Comparison of ENCODE assay signal across 24 mouse cellular contexts in the genomic region with DNA sequence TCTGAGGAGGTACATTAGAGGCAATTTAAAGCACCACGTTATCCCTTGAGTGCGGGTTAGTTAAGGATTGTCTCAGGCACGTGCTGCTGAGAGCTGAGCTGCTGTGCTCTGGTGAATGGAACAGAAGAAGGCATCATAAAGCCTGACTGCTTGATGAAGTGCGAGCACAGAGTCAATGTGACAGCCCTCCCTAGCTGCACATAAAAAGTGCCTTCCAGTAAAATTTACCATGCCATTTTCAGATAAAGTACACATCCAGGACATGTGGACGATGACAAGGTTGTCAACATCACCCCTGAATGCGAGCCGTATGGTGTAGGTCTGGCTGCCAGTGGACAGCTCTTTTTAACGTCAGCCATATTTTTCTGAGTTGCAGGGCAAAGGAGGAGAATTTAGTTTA. TPM values are rescaled to one million over a fixed set of nuclear protein-coding genes. Genes with fewer than 3 reads are reported as not detected.
DNase-seq lines count a peak whose midpoint lies in the region; ATAC-seq lines count a peak whose summit lies in the region.
"Had no signal": no experiment of that assay in that cellular context is flagged by ENCODE, and none has a peak within 500 bp of the region (broad histone marks: within the 10 kb centered on the region; RNA-seq: fewer than 3 reads in every experiment).

No protein-coding gene starts in this region.

- H3K27ac ChIP-seq in heart, embryonic 11.5 days (ENCODE audit: low read depth, low read length) = no peak overlapping the region
- H3K27ac ChIP-seq in lung, embryonic 15.5 days = peak overlapping the region; percentile 46; the same call in 1 of the 2 replicates
- H3K27ac ChIP-seq in limb, embryonic 12.5 days = peak overlapping the region; percentile 78
- H3K27ac ChIP-seq: embryonic facial prominence, embryonic 10.5 days; heart, embryonic 15.5 days; layer of hippocampus, adult 2 months; liver, embryonic 14.5 days had no signal

- H3K4me2 ChIP-seq in heart, embryonic 11.5 days = no peak overlapping the region
- H3K4me2 ChIP-seq in lung, embryonic 15.5 days = 0 out of 2 replicates have a peak overlapping the region, but pooled peaks have one; percentile 11
- H3K4me2 ChIP-seq in limb, embryonic 12.5 days = peak overlapping the region; percentile 15; the same call in 1 of the 2 replicates
- H3K4me2 ChIP-seq: heart, embryonic 15.5 days had no signal

- DNase-seq in heart, adult 9 months (ENCODE audit: low spot score in 2 of 2) = no peak
- no peak for DNase-seq in lung, postnatal 25 days (ENCODE audit: low spot score)
- DNase-seq in yolk sac, embryonic 10.5 days (ENCODE audit: low spot score) = peak; percentile 9
- DNase-seq in left cerebral cortex, postnatal 25 days (ENCODE audit: low spot score in 2 of 2) = no peak
- DNase-seq: adrenal gland, postnatal 25 days; cerebellum, adult 11 months; cerebellum, postnatal 14 days; gastrocnemius, postnatal 10 days; heart, adult 18-20 months; heart, postnatal 4 days; kidney, postnatal 14 days; layer of hippocampus, postnatal 36 days; lung, postnatal 36 days; thymus, postnatal 25 days had no signal

- H3K27me3 ChIP-seq in heart, embryonic 11.5 days (ENCODE audit: control insufficient read depth, insufficient read depth, low read length) = no peaks in the 10 kb centered on the region
- no peaks in the 10 kb centered on the region for H3K27me3 ChIP-seq in lung, embryonic 15.5 days
- peaks cover 5% of the 10 kb centered on the region; the same call in 1 of the 2 replicates for H3K27me3 ChIP-seq in limb, embryonic 12.5 days
- H3K27me3 ChIP-seq: heart, embryonic 15.5 days had no signal

- no peaks in the 10 kb centered on the region for H3K4me1 ChIP-seq in heart, embryonic 11.5 days (ENCODE audit: control insufficient read depth, insufficient read depth, low read length)
- peaks cover 18% of the 10 kb centered on the region for H3K4me1 ChIP-seq in lung, embryonic 15.5 days
- H3K4me1 ChIP-seq in limb, embryonic 12.5 days (replicated peaks) = peaks cover 23% of the 10 kb centered on the region
- H3K4me1 ChIP-seq: heart, embryonic 15.5 days had no signal

- H3K9ac ChIP-seq in heart, embryonic 11.5 days (ENCODE audit: low read depth, low read length) = no peak overlapping the region
- H3K9ac ChIP-seq in lung, embryonic 15.5 days = no peak overlapping the region
- H3K9ac ChIP-seq in limb, embryonic 12.5 days (replicated peaks) = no peak overlapping the region
- H3K9ac ChIP-seq: heart, embryonic 15.5 days; liver, embryonic 14.5 days had no signal

- no peak overlapping the region for H3K4me3 ChIP-seq in heart, embryonic 11.5 days (ENCODE audit: low read depth, low read length)
- no peak overlapping the region for H3K4me3 ChIP-seq in lung, embryonic 15.5 days
- no peak overlapping the region for H3K4me3 ChIP-seq in limb, embryonic 12.5 days (replicated peaks)
- H3K4me3 ChIP-seq: embryonic facial prominence, embryonic 10.5 days; heart, embryonic 15.5 days; layer of hippocampus, adult 2 months had no signal

- ATAC-seq in heart, embryonic 11.5 days (replicated peaks; ENCODE audit: insufficient number of reproducible peaks, low FRiP score, low TSS enrichment) = 0 out of 2 replicates have a peak, but pooled peaks have one; percentile 18
- peak; percentile 78; the same call in 1 of the 2 replicates for ATAC-seq in lung, embryonic 15.5 days (ENCODE audit: borderline replicate concordance, extremely low read depth, low FRiP score, low TSS enrichment)
- peak; percentile 85 for ATAC-seq in limb, embryonic 12.5 days (ENCODE audit: insufficient number of reproducible peaks, insufficient read depth, low FRiP score, low TSS enrichment, low read depth)
- ATAC-seq: activated CD4-positive, CD25-positive, alpha-beta regulatory T cell, adult 4 months had no signal

- 50% methylated on average over 8 of the region's 8 CpGs for WGBS in heart, embryonic 11.5 days (ENCODE audit: insufficient replicate concordance)
- WGBS in lung, embryonic 15.5 days = 13% methylated on average over 8 of the region's 8 CpGs
- WGBS in limb, embryonic 12.5 days = 14% methylated on average over 8 of the region's 8 CpGs

- no peaks in the 10 kb centered on the region for H3K36me3 ChIP-seq in heart, embryonic 11.5 days (ENCODE audit: control insufficient read depth, insufficient read depth, low read length)
- no peaks in the 10 kb centered on the region for H3K36me3 ChIP-seq in lung, embryonic 15.5 days
- no peaks in the 10 kb centered on the region for H3K36me3 ChIP-seq in limb, embryonic 12.5 days
- H3K36me3 ChIP-seq: embryonic facial prominence, embryonic 10.5 days; G1E; heart, embryonic 15.5 days had no signal

- intact Hi-C loops in left cerebral cortex, postnatal 25 days (cut with DNase I) = no loop called here

- H3K9me3 ChIP-seq in heart, embryonic 11.5 days (replicated peaks; ENCODE audit: control insufficient read depth, low read length) = no peaks in the 10 kb centered on the region
- no peaks in the 10 kb centered on the region for H3K9me3 ChIP-seq in lung, embryonic 15.5 days
- no peaks in the 10 kb centered on the region for H3K9me3 ChIP-seq in limb, embryonic 12.5 days
- H3K9me3 ChIP-seq: embryonic facial prominence, embryonic 10.5 days; G1E; heart, embryonic 15.5 days had no signal

RNA-seq across cellular contexts. Expression of a gene that starts 35.6 kb away (rescaled TPM):
- polyA plus RNA-seq in heart, embryonic 11.5 days (2014; fragmentation: Nextera tagmentation; extraction: Ambion mirVana) = 1.6 and 2.0 TPM in 2 replicates
- polyA plus RNA-seq in lung, embryonic 15.5 days (2015; fragmentation: Nextera tagmentation; extraction: Ambion mirVana) = 8.6 and 10.2 TPM in 2 replicates
- polyA plus RNA-seq in limb, embryonic 12.5 days (2016; fragmentation: Nextera tagmentation; extraction: Ambion mirVana) = 13.7 and 14.3 TPM in 2 replicates
- total RNA-seq in left cerebral cortex, postnatal 25 days (2021) = 10 to 100 TPM; 30.1 to 33.7 TPM
- total RNA-seq: megakaryocyte-erythroid progenitor cell, adult 5-6 weeks had no signal
- polyA plus RNA-seq: G1E had no signal

Comparison
In these comparisons a context has a peak if more than half of its experiments do, and no peak if none do; other contexts are left out.
1. ATAC-seq: peak in every context shown above with its lines; median percentile 85 in limb, embryonic 12.5 days; 78 in lung, embryonic 15.5 days; 18 in heart, embryonic 11.5 days.